Mouse (Mus musculus): ENCODE measurements at regions not wholly inside any gene's neighbourhood (a gene's known extent, or its start where the extent isn't known, plus 50 kb on each side); places are given as distances from the start of the nearest gene placed in this dataset.

- Histone ChIP-seq H3K9me3 (replicated peaks) (no peaks in the 10 kb centered on the region), H3K36me3 (replicated peaks) (no peaks in the 10 kb centered on the region)
- no peak for DNase-seq (ENCODE audit: low spot score)
Measured at GRCm38 (mm10) chr11:43343574-43343973, 82.5 kb downstream of the Pttg1 start.

DNA sequence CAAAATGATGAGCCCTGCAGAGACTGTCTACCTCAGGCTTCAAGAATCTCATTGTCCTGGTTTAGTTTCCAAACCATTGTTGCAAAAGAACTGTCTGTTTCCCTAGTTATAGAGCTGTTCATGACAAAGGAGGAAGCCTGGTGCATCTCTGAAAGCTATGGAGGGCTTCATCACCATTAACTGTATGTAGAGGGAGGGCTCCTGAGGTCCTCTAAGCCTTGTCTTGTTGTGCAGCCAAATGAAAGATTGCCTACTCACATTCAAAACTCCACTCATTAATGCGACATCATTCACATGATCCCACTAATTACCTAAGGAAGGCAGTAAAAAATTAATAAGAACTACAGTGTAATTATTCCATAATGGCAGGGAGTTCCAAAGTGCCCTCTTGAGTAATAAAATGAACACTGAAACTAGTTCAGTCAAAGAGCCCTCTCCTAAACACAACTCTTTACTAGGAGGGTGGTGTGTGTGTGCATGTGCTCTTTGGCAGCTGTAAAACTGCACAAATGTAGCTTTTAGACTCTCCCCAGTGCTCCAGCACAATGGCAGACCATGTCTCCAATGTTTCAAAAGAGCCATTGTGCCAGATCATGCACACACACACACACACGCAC, 87.6 kb downstream of the Pttg1 start:
- Histone ChIP-seq H3K9me3 (replicated peaks) (no peaks in the 10 kb centered on the region), H3K4me1 (ENCODE audit: insufficient read depth, low read depth, low read length) (no peaks in the 10 kb centered on the region), H3K4me3 (ENCODE audit: low read depth, low read length) (no peak overlapping the region), H3K36me3 (replicated peaks) (no peaks in the 10 kb centered on the region), H3K27me3 (ENCODE audit: insufficient read depth, low read length) (no peaks in the 10 kb centered on the region)
- ATAC-seq (ENCODE audit: extremely low read depth, insufficient number of reproducible peaks, low FRiP score, poor library complexity, severe bottlenecking) (no peak), DNase-seq (ENCODE audit: low spot score) (no peak)
- TF ChIP-seq GATA1 (IDR thresholded peaks at IDR 0.05; ENCODE audit: borderline replicate concordance, low read length) (no peak), POLR2AphosphoS5 (IDR thresholded peaks at IDR 0.05; ENCODE audit: insufficient replicate concordance, low read depth, low read length) (no peak), CTCF (IDR thresholded peaks at IDR 0.05; ENCODE audit: low read depth, low read length) (no peak), TAL1 (conservative IDR thresholded peaks at IDR 0.05; ENCODE audit: low read depth, low read length) (no peak), GATA2 (IDR thresholded peaks at IDR 0.05; ENCODE audit: borderline replicate concordance, low read depth, low read length) (no peak)

More at GRCm38 (mm10) chr11:43343574-43343973, 82.5 kb downstream of the Pttg1 start:
- TF ChIP-seq GATA1 (IDR thresholded peaks at IDR 0.05; ENCODE audit: borderline replicate concordance, low read length) (no peak), POLR2AphosphoS5 (IDR thresholded peaks at IDR 0.05; ENCODE audit: insufficient replicate concordance, low read depth, low read length) (no peak)
- Histone ChIP-seq H3K4me3 (ENCODE audit: low read depth, low read length) (no peak overlapping the region), H3K27me3 (ENCODE audit: insufficient read depth, low read length) (no peaks in the 10 kb centered on the region), H3K4me1 (ENCODE audit: insufficient read depth, low read depth, low read length) (no peaks in the 10 kb centered on the region)
- no peak for ATAC-seq (ENCODE audit: extremely low read depth, insufficient number of reproducible peaks, low FRiP score, poor library complexity, severe bottlenecking)

- no peak for DNase-seq (ENCODE audit: low spot score)
- no peak overlapping the region for H3K4me3 ChIP-seq (ENCODE audit: low read depth, low read length)
- no peaks in the 10 kb centered on the region for H3K27me3 ChIP-seq (ENCODE audit: insufficient read depth, low read length)
- H3K4me1 ChIP-seq (ENCODE audit: insufficient read depth, low read depth, low read length) = no peaks in the 10 kb centered on the region
- ATAC-seq (ENCODE audit: extremely low read depth, insufficient number of reproducible peaks, low FRiP score, poor library complexity, severe bottlenecking) = no peak
- no peak for TF ChIP-seq TAL1 (conservative IDR thresholded peaks at IDR 0.05; ENCODE audit: low read depth, low read length)
- TF ChIP-seq CTCF (IDR thresholded peaks at IDR 0.05; ENCODE audit: low read depth, low read length) = no peak
- TF ChIP-seq GATA2 (IDR thresholded peaks at IDR 0.05; ENCODE audit: borderline replicate concordance, low read depth, low read length) = no peak
- no peak for TF ChIP-seq GATA1 (IDR thresholded peaks at IDR 0.05; ENCODE audit: borderline replicate concordance, low read length)
- no peak for TF ChIP-seq POLR2AphosphoS5 (IDR thresholded peaks at IDR 0.05; ENCODE audit: insufficient replicate concordance, low read depth, low read length)
- H3K9me3 ChIP-seq (replicated peaks) = no peaks in the 10 kb centered on the region
- H3K36me3 ChIP-seq (replicated peaks) = no peaks in the 10 kb centered on the region
Measured at GRCm38 (mm10) chr11:43335668-43336265, 90.3 kb downstream of the Pttg1 start.

DNA sequence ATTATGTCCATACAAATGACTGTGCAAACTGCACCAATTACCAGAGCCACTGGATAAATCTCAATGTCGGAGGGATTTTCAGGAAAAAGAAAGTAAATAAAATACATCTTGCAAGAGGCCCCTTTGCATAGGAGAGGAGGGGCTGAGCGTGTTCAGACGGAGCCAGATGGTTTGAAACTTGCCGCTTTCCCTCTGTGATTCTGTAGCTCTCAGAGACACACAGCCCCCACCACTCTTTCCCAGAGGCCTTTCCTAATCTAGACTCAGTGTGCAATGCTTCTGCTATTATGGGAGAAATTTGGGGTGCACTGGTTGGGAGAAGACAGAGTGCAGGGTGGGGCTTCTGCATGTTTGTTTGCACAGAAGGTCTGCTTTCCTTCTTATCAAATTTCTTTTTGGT, 92.5 kb downstream of the Pttg1 start:
- Histone ChIP-seq H3K27me3 (ENCODE audit: insufficient read depth, low read length) (no peaks in the 10 kb centered on the region), H3K4me1 (ENCODE audit: insufficient read depth, low read depth, low read length) (no peaks in the 10 kb centered on the region), H3K36me3 (replicated peaks) (no peaks in the 10 kb centered on the region), H3K4me3 (ENCODE audit: low read depth, low read length) (no peak overlapping the region), H3K9me3 (replicated peaks) (no peaks in the 10 kb centered on the region)
- ATAC-seq (ENCODE audit: extremely low read depth, insufficient number of reproducible peaks, low FRiP score, poor library complexity, severe bottlenecking) (no peak), DNase-seq (ENCODE audit: low spot score) (no peak)
- TF ChIP-seq GATA1 (IDR thresholded peaks at IDR 0.05; ENCODE audit: borderline replicate concordance, low read length) (no peak), CTCF (IDR thresholded peaks at IDR 0.05; ENCODE audit: low read depth, low read length) (no peak)

DNA sequence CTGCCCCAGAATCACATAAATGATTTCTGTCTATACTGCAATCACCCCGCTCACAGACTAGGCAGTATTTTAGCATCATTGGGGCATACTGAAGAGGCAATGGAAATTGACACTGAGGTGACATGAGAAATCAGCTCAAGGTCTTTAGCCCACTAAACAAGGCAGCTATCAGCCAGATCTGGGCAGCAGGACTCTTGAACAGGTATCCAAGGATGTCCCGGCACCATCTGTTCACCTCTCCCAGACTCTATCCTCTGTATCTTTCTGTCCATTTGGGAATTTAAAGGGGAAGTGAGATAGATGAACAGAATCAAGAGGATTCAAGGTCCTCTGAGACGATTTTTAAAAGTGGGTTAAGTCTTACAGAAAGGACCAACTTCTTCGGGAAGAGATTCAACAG, 112.1 kb downstream of the Pttg1 start:
- DNase-seq (ENCODE audit: low spot score) (no peak), ATAC-seq (ENCODE audit: extremely low read depth, insufficient number of reproducible peaks, low FRiP score, poor library complexity, severe bottlenecking) (no peak)
- H3K27me3 ChIP-seq (ENCODE audit: insufficient read depth, low read length) = no peaks in the 10 kb centered on the region
- H3K4me3 ChIP-seq (ENCODE audit: low read depth, low read length) = no peak overlapping the region
- no peak for TF ChIP-seq POLR2AphosphoS5 (IDR thresholded peaks at IDR 0.05; ENCODE audit: insufficient replicate concordance, low read depth, low read length)
- TF ChIP-seq TAL1 (conservative IDR thresholded peaks at IDR 0.05; ENCODE audit: low read depth, low read length) = no peak
- no peak for TF ChIP-seq CTCF (IDR thresholded peaks at IDR 0.05; ENCODE audit: low read depth, low read length)
- no peak for TF ChIP-seq GATA1 (IDR thresholded peaks at IDR 0.05; ENCODE audit: borderline replicate concordance, low read length)
- TF ChIP-seq GATA2 (IDR thresholded peaks at IDR 0.05; ENCODE audit: borderline replicate concordance, low read depth, low read length) = no peak
- no peaks in the 10 kb centered on the region for H3K9me3 ChIP-seq (replicated peaks)
- no peaks in the 10 kb centered on the region for H3K4me1 ChIP-seq (ENCODE audit: insufficient read depth, low read depth, low read length)
- no peaks in the 10 kb centered on the region for H3K36me3 ChIP-seq (replicated peaks)

All from G1E (cell line).